Mouse (Mus musculus) liver, embryonic 16.5 days (tissue): Measurements from ENCODE around the gene Chst11. TPM values are rescaled to one million over a fixed set of nuclear protein-coding genes. Genes with fewer than 3 reads are reported as not detected.

Source experiments
- ATAC-seq: fragments of 200-750 bp; cut with Nextera tagmentation; 2 replicates; pipeline ENCODE4 v1.8.0; 2017; ENCODE audit warnings: low read depth, mild to moderate bottlenecking, moderate number of reproducible peaks, moderate library complexity
- H3K27ac ChIP-seq: fragments of 300-500 bp; sonication (generic); 2 replicates; pipeline ENCODE4 v1.5.1; 2014; ENCODE audit warnings: mild to moderate bottlenecking, low read length
- H3K27me3 ChIP-seq: fragments of 300-500 bp; sonication (generic); 2 replicates; pipeline ENCODE4 v1.6.1; 2014; ENCODE audit warnings: low read depth, low read length, mixed read lengths; ENCODE audit not compliant: control insufficient read depth, insufficient read depth
- H3K36me3 ChIP-seq: fragments of 300-500 bp; sonication (generic); 2 replicates; pipeline ENCODE4 v1.6.1; 2014; ENCODE audit warnings: mild to moderate bottlenecking; ENCODE audit not compliant: control insufficient read depth, insufficient read depth
- H3K4me1 ChIP-seq: fragments of 300-500 bp; sonication (generic); 2 replicates; pipeline ENCODE4 v1.6.1; 2014; ENCODE audit warnings: low read depth, low read length, mixed read lengths; ENCODE audit not compliant: control insufficient read depth
- H3K4me2 ChIP-seq: fragments of 300-500 bp; sonication (generic); 2 replicates; pipeline ENCODE4 v1.6.1; 2014; ENCODE audit warnings: low read depth, low read length, mixed read lengths
- H3K4me3 ChIP-seq: fragments of 300-500 bp; sonication (generic); 2 replicates; pipeline ENCODE4 v1.5.1; 2014; ENCODE audit warnings: low read depth, mild to moderate bottlenecking, low read length
- H3K9ac ChIP-seq: fragments of 300-500 bp; sonication (generic); 2 replicates; pipeline ENCODE4 v1.6.1; 2014; ENCODE audit warnings: low read depth, low read length
- H3K9me3 ChIP-seq: fragments of 300-500 bp; sonication (generic); replicated peaks from 2 replicates; pipeline ENCODE4 v1.6.1; 2016; ENCODE audit warnings: low read length; ENCODE audit not compliant: control insufficient read depth
- WGBS: fragments of 180-500 bp; shearing (Covaris S2); extraction: QIAGEN DNeasy Blood & Tissue Kit; methylation state at CpG from one replicate; pipeline ENCODE4 v1.1.7; 2014; ENCODE audit not compliant: insufficient replicate concordance; 5-methylcytosine and 5-hydroxymethylcytosine counted together
- polyA plus RNA-seq: library from polyadenylated mRNA; unstranded; fragments of >200 nt; fragmentation: Nextera tagmentation; extraction: Ambion mirVana; gene quantifications from 2 replicates; pipeline ENCODE4 v1.2.1, GENCODE M21; 2015

The Chst11 gene
- polyA plus RNA-seq, 1 experiment from 2014 or later, result 1.0 TPM

DNA sequence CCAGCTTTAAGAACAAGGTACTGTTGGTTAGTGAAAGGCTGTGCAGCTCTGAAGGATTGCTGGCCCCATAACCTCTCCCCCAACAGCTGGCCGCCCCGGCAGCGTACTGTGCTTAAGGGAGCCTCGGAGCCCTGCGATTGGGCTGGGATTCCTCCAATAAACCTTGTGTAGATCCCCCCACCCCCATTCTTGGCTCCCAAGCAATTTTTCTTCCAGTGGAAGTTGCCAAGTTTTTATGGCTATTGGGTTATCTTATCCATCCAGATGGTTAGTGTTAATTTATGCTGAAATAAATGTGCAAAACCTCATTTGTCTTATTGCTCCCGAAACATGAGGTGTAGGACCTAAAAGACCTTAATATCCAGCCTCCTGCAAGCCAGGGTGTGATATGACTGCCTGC, 166.1 kb downstream of the Chst11 start:
- WGBS, result 72% methylated on average over 6 of the region's 6 CpGs
- Histone ChIP-seq H3K9ac (no peak overlapping the region), H3K27ac (no peak overlapping the region), H3K27me3 (no peaks in the 10 kb centered on the region), H3K4me1 (peaks cover 26% of the 10 kb centered on the region), H3K4me3 (no peak overlapping the region), H3K4me2 (no peak overlapping the region), H3K9me3 (no peaks in the 10 kb centered on the region), H3K36me3 (no peaks in the 10 kb centered on the region)
- no peak for ATAC-seq

DNA sequence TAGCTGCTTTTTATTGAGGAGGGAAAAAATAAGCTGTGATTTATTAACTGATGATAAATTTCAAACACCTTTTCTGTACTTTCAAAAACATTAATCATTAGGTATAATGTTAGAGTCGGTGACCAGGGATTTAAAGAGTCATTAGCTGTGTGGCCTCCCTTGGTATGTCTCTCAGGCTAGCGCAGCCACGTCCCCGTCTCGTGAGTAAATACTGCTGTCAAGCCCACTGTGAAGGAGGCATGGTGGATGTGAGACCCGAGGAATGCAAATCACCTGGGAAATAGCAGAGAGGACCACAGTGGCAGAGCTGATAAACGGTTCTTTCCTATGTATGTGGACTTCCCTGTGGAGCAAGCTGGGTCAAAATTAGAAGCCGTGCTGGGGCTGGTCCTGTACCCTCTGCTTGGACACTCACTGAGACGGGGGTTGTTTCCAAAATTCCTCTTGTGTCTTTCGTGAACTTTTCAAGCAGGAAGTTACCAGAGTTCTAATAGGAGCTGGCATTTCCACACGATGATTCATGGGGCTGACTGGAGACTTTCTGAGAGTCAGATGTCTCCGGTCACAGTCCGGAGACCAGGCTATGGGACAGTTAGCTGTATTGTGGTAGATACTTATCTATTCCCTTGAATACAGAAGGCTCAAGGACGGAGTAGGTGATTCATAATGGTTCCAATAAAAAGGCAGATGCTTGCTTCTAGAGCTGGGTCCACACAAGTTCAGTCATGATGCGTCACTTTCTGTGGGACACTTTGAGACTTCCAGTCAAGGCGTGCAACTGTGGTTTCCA, 166.8 kb downstream of the Chst11 start:
- H3K4me1 ChIP-seq, result peaks cover 26% of the 10 kb centered on the region
- H3K4me3 ChIP-seq, result no peak overlapping the region
- no peaks in the 10 kb centered on the region for H3K9me3 ChIP-seq
- H3K27ac ChIP-seq, result no peak overlapping the region; the same call in 1 of the 2 replicates
- no peak overlapping the region for H3K9ac ChIP-seq
- ATAC-seq, result no peak
- no peaks in the 10 kb centered on the region for H3K36me3 ChIP-seq
- H3K27me3 ChIP-seq, result no peaks in the 10 kb centered on the region
- 41% methylated on average over 16 of the region's 16 CpGs for WGBS
- H3K4me2 ChIP-seq, result peak overlapping the region; percentile 4; the same call in 1 of the 2 replicates

DNA sequence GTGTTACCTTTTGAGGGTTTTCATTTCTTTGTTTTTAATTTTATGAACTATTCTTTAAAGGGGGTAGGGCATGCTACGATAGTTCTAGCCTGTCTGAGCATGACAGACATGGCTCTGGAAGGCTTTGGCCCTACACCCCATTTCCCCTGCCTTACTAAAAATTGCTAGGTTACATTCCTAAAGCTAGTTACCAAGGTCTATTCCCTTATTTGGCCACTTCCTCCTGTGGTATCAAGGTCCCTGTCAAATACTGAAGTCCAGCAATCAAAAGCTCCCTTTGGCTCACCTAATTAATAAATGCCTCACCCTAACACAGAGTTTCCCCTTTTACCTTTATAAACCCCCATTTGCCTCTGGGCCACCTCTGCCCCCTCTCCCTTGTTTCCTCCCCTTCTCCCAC, 167.4 kb downstream of the Chst11 start:
- Histone ChIP-seq H3K9ac (no peak overlapping the region), H3K4me2 (peak overlapping the region; percentile 45), H3K9me3 (no peaks in the 10 kb centered on the region), H3K36me3 (no peaks in the 10 kb centered on the region), H3K4me1 (peaks cover 26% of the 10 kb centered on the region), H3K27ac (no peak overlapping the region; the same call in 1 of the 2 replicates), H3K4me3 (no peak overlapping the region), H3K27me3 (no peaks in the 10 kb centered on the region)
- WGBS, result 80% methylated on average over 1 of the region's 1 CpGs
- ATAC-seq, result no peak

DNA sequence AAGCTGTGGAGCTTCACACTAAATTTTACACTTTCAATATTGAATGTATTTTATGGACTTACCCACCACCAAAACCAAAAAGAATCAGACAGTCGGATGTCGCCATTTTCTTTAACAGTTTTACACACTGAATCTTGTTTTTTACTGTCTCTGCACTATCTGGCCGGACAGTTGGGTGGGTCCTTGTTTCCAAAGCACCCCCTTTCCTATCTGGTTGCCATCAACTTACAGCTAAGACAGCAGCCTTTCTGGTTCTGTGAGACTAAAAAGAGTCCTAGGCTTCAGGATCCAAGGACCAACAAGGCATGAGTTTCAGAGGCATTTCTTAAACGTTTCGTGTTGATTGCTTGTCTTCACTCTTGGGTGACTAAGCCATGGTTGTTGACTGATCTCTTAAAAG, 168.1 kb downstream of the Chst11 start:
- H3K9me3 ChIP-seq, result no peaks in the 10 kb centered on the region
- no peaks in the 10 kb centered on the region for H3K27me3 ChIP-seq
- peak overlapping the region; percentile 19 for H3K4me3 ChIP-seq
- peaks cover 26% of the 10 kb centered on the region for H3K4me1 ChIP-seq
- H3K36me3 ChIP-seq, result no peaks in the 10 kb centered on the region
- H3K9ac ChIP-seq, result 0 out of 2 replicates have a peak overlapping the region, but pooled peaks have one; percentile 0
- ATAC-seq, result peak; percentile 75
- H3K4me2 ChIP-seq, result peak overlapping the region; percentile 45
- H3K27ac ChIP-seq, result peak overlapping the region; percentile 47; the same call in 1 of the 2 replicates
- WGBS, result 30% methylated on average over 5 of the region's 5 CpGs

DNA sequence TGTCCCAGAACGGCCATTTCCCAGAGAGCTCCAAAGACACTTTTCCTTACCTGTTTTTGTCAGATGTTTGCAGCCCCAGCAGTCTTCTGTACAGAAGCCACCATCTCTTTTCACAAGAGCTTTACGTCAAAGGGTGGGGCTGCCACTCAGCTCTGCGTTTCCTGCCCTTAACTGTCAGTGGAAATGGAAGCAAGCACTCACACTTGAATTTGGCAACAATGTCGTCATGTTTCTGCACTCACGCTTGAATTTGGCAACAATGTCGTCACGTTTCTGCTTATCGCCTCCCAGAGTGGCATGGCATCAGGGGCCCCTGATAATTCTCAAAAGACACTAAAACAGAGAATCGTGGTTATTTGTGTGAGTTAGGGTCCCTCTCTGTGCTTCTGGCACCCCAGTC, 168.6 kb downstream of the Chst11 start:
- 22% methylated on average over 9 of the region's 9 CpGs for WGBS
- peak; percentile 60 for ATAC-seq
- Histone ChIP-seq H3K4me3 (peak overlapping the region; percentile 19), H3K9me3 (no peaks in the 10 kb centered on the region), H3K27ac (peak overlapping the region; percentile 47; the same call in 1 of the 2 replicates), H3K27me3 (no peaks in the 10 kb centered on the region), H3K36me3 (no peaks in the 10 kb centered on the region), H3K4me1 (peaks cover 26% of the 10 kb centered on the region), H3K4me2 (peak overlapping the region; percentile 45), H3K9ac (no peak overlapping the region)

DNA sequence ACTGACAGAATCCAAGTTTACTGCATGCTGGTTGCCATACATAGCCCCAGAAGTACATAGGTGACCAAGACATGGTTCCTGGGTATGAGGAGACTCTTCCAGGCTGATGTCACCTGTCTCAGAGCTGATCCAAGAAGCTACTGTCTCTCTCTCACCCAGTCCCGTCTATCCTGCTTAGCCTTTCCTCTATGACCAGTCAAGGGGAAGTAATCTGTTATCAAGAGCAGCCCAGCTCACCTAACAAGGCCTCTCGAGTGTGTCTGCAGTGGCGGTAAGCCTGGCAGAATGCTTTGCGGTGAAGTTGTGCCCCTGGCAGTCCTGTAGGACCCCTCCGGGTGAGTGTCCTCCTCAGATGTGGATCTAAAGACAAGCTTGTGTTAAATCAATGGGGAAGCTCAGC, 172.0 kb downstream of the Chst11 start:
- Histone ChIP-seq H3K9me3 (no peaks in the 10 kb centered on the region), H3K4me3 (no peak overlapping the region), H3K4me1 (peaks cover 24% of the 10 kb centered on the region), H3K9ac (no peak overlapping the region), H3K27me3 (no peaks in the 10 kb centered on the region), H3K36me3 (no peaks in the 10 kb centered on the region), H3K4me2 (no peak overlapping the region), H3K27ac (no peak overlapping the region)
- 37% methylated on average over 5 of the region's 5 CpGs for WGBS
- no peak for ATAC-seq

DNA sequence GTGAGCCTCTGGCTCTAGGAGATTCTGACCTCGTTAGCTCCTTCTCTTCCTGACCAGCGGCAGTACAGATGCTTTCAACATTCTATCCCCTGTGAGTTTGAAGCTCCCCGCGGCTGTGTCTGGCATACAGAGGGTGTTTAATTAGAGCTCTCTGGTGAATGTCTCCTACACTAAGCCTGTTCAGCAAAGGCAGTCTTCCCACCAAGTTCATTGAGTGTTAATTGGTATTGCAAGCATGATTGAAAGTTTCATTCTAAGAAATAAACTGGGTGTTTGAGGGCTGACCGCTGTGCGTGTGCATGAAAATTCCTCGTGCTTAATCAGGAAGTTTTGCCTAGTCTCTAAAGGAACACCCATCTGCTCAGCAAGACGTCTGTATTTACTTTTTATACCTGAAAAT, 173.0 kb downstream of the Chst11 start:
- Histone ChIP-seq H3K27me3 (no peaks in the 10 kb centered on the region), H3K36me3 (no peaks in the 10 kb centered on the region), H3K9ac (no peak overlapping the region), H3K4me2 (no peak overlapping the region), H3K4me3 (no peak overlapping the region), H3K9me3 (no peaks in the 10 kb centered on the region), H3K4me1 (peaks cover 15% of the 10 kb centered on the region), H3K27ac (no peak overlapping the region)
- ATAC-seq, result no peak
- WGBS, result 76% methylated on average over 8 of the region's 8 CpGs

DNA sequence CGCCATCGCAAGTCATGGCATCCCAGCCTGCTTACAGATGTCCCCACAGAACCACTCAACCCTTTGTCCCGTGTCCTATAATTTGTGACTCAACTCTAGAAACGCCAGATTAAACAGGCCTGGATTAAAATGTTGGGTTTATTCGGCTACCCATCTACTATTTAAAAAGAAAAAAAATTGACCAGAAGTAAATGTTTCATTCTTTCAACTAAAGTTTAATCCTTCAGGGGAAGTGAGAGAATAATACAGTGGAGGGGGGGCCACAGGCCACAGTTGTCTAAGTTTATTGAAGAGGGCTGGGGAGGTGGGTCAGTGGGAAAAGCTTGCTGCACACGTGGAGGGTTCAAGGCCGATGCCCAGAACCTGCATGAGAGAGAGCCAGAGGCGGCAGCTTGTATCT, 173.9 kb downstream of the Chst11 start:
- no peaks in the 10 kb centered on the region for H3K9me3 ChIP-seq
- no peak overlapping the region for H3K4me3 ChIP-seq
- H3K27ac ChIP-seq, result no peak overlapping the region
- 78% methylated on average over 8 of the region's 8 CpGs for WGBS
- no peak for ATAC-seq
- H3K36me3 ChIP-seq, result no peaks in the 10 kb centered on the region
- H3K27me3 ChIP-seq, result no peaks in the 10 kb centered on the region
- H3K4me2 ChIP-seq, result no peak overlapping the region
- H3K9ac ChIP-seq, result no peak overlapping the region
- peaks cover 6% of the 10 kb centered on the region for H3K4me1 ChIP-seq

DNA sequence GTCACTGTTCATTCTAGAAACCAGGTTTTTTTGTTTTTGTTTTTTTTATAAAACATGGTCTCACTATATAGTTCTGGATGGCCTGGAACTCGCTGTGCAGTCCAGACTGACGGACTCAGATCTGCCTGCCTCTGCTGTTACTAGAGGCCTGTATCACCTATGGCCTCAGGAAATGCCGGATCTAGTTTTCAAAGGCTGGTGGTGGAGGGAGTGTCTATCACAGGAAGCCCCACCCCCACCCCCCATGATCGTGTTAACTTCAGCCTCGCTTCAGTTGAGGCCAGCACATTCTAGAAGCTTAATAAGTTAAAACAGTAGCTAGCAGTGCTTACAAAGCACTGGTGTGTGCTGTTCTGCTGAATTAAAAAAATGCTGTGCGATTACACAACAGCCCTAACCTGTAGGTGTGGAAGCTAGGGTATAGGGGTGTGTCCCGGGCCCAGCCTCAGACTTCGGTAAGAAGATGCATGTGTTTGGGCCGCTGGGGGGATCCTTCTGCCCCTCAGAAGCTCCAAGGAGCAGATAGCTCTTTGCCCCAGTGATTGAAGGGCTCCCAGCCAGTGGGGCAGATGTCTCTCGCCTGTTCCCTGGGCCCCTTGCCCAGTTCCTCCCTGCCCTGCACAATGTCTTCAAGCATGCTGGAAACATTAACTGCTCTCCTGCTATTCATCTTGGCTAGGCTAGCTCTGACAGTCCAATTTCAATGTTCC, 176.5 kb downstream of the Chst11 start:
- H3K27me3 ChIP-seq, result no peaks in the 10 kb centered on the region
- no peak overlapping the region for H3K9ac ChIP-seq
- no peak overlapping the region for H3K27ac ChIP-seq
- ATAC-seq, result no peak
- no peak overlapping the region for H3K4me3 ChIP-seq
- H3K9me3 ChIP-seq, result no peaks in the 10 kb centered on the region
- no peak overlapping the region for H3K4me2 ChIP-seq
- WGBS, result 45% methylated on average over 10 of the region's 10 CpGs
- no peaks in the 10 kb centered on the region for H3K36me3 ChIP-seq
- H3K4me1 ChIP-seq, result peaks cover 4% of the 10 kb centered on the region
